Mouse (Mus musculus) neural tube, embryonic 14.5 days (tissue): Measurements from ENCODE around the gene Muc3. TPM values are rescaled to one million over a fixed set of nuclear protein-coding genes. Genes with fewer than 3 reads are reported as not detected.

Experiments used
- ATAC-seq: fragments of 200-750 bp; cut with Nextera tagmentation; 2 replicates; pipeline ENCODE4 v1.8.0; 2017; ENCODE audit warnings: low read depth, mild to moderate bottlenecking, moderate TSS enrichment, moderate library complexity
- H3K27ac ChIP-seq: fragments of 300-500 bp; sonication (generic); 2 replicates; pipeline ENCODE4 v1.5.1; 2014; ENCODE audit warnings: low read depth, mild to moderate bottlenecking, control low read depth, low read length, moderate library complexity, mixed read lengths
- H3K27me3 ChIP-seq: fragments of 300-500 bp; sonication (generic); 2 replicates; pipeline ENCODE4 v1.6.1; 2014; ENCODE audit warnings: low read length; ENCODE audit not compliant: control insufficient read depth, insufficient read depth
- H3K36me3 ChIP-seq: fragments of 300-500 bp; sonication (generic); 2 replicates; pipeline ENCODE4 v1.6.1; 2014; ENCODE audit warnings: low read length, mixed read lengths; ENCODE audit not compliant: control insufficient read depth, insufficient read depth
- H3K4me1 ChIP-seq: fragments of 300-500 bp; sonication (generic); 2 replicates; pipeline ENCODE4 v1.6.1; 2014; ENCODE audit warnings: low read length; ENCODE audit not compliant: control insufficient read depth, insufficient read depth
- H3K4me2 ChIP-seq: fragments of 300-500 bp; sonication (generic); 2 replicates; pipeline ENCODE4 v1.6.1; 2014; ENCODE audit warnings: mild to moderate bottlenecking, low read depth, low read length, control low read depth
- H3K4me3 ChIP-seq: fragments of 300-500 bp; sonication (generic); 2 replicates; pipeline ENCODE4 v1.5.1; 2014; ENCODE audit warnings: low read depth, low read length, control low read depth, mixed read lengths
- H3K9ac ChIP-seq: fragments of 300-500 bp; sonication (generic); replicated peaks from 2 replicates; pipeline ENCODE4 v1.6.1; 2014; ENCODE audit warnings: low read depth, mild to moderate bottlenecking, control low read depth, low read length, mixed read lengths
- H3K9me3 ChIP-seq: fragments of 300-500 bp; sonication (generic); 2 replicates; pipeline ENCODE4 v1.6.1; 2016; ENCODE audit warnings: low read length; ENCODE audit not compliant: control insufficient read depth
- WGBS: fragments of 180-500 bp; shearing (Covaris S2); extraction: QIAGEN DNeasy Blood & Tissue Kit; methylation state at CpG from one replicate; pipeline ENCODE4 v1.1.7; 2014; 5-methylcytosine and 5-hydroxymethylcytosine counted together
- polyA plus RNA-seq: library from polyadenylated mRNA; unstranded; fragments of >200 nt; fragmentation: Nextera tagmentation; extraction: Ambion mirVana; gene quantifications from 2 replicates; pipeline ENCODE4 v1.2.1, GENCODE M21; 2014

Muc3 gene
- polyA plus RNA-seq, 1 experiment from 2014 or later = not detected

DNA sequence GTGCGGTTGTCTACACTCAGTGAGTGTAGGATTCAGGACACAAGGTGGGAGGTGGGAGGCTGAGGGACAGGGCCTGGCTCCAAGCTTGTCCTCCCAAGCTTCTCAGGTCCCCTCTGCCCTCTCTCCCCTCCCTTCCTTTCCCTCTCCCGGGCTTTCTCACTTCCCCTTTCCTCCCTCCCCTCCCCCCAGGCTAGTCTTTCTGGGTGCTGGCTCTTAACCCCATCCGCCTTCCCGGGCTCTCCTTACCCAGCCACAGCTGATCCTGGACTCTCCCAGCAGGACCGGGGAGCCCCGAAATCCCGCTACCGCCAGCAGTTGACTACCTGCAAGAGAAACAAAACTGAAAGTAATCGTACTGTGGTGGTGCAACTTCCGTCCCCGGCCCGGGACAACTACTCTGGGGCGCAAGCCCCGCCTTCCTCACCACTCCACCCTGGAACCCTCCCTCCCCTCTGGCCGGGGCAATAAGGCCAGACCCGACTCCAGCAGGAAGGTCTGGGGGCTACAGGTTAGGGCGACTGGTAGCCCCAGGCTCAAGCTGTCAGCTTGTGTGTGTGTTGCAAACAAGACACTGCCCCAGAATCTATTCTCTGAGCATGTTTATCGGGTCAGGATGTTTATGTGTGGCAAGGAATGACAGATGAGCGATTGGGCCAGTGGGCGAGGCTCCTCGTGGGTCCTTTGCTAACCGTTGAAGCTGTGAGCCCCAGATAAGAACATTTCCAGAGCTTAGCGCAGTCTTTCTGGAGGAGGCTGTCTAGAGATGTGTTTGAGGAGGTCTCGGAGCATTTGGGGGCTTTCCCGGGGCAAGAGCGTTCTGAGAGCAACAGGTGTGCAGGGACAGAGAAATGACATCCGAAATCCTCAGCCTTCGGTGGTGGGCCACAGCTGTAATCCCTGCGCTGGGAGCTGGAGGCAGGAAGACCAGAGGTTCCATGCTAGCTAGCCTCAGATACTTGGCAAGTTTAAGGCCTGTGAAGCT is 33.0 kb downstream of the Muc3 start, which contains the start of gene Trim56:
Gene Trim56 (minus strand): TSS at position 344 of the 982 bp plus-strand sequence.
- Histone ChIP-seq H3K27me3 (no peaks in the 10 kb centered on the region), H3K9me3 (no peaks in the 10 kb centered on the region), H3K4me1 (no peaks in the 10 kb centered on the region), H3K4me2 (peak within 1 kb of the TSS; percentile 48), H3K27ac (no peak within 1 kb of the TSS), H3K4me3 (peak within 1 kb of the TSS; percentile 32), H3K9ac (peak within 1 kb of the TSS; percentile 48; the same call in 1 of the 2 replicates), H3K36me3 (no peaks in the 10 kb centered on the region)
- WGBS = 12% methylated on average over 29 of the region's 29 CpGs
- peak; percentile 24; the same call in 1 of the 2 replicates for ATAC-seq

DNA sequence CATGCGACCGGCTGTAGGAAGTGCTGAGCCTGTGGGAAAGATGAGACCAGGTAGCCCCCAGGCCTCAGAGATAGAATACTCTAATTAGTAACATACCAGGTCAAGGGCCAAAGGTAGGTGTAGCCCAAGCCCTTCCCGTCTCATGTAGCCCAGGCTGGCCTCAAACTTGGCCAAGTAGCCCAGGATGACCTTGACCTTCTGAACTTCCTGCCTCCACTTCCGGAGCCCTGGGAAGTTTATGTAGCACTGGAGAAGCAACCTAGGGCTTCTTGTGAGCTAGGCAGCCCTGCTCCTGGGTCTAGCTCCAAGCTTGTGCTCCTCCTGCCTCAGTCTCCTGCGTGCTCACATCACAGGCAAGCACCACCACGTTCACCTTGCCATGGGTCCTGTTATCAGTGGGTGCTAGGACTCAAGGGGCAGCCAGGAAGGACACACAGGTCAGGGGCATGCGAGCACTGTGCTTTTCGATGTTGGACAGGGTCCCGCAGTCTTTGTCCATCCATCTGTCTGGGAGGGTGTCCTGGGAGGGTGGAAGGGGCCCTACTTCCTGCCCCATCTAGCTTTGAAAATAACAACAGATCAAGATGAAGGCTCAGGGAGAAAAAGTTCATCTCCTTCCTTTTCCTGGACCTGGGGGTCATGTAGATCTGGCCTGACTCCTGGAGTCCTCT is 34.1 kb downstream of the Muc3 start:
- no peak overlapping the region for H3K9ac ChIP-seq
- no peaks in the 10 kb centered on the region for H3K4me1 ChIP-seq
- H3K27me3 ChIP-seq = no peaks in the 10 kb centered on the region
- H3K9me3 ChIP-seq = no peaks in the 10 kb centered on the region
- no peak for ATAC-seq
- no peak overlapping the region for H3K27ac ChIP-seq
- peak overlapping the region; percentile 32; the same call in 1 of the 2 replicates for H3K4me3 ChIP-seq
- 90% methylated on average over 9 of the region's 9 CpGs for WGBS
- H3K36me3 ChIP-seq = no peaks in the 10 kb centered on the region
- peak overlapping the region; percentile 48; the same call in 1 of the 2 replicates for H3K4me2 ChIP-seq

DNA sequence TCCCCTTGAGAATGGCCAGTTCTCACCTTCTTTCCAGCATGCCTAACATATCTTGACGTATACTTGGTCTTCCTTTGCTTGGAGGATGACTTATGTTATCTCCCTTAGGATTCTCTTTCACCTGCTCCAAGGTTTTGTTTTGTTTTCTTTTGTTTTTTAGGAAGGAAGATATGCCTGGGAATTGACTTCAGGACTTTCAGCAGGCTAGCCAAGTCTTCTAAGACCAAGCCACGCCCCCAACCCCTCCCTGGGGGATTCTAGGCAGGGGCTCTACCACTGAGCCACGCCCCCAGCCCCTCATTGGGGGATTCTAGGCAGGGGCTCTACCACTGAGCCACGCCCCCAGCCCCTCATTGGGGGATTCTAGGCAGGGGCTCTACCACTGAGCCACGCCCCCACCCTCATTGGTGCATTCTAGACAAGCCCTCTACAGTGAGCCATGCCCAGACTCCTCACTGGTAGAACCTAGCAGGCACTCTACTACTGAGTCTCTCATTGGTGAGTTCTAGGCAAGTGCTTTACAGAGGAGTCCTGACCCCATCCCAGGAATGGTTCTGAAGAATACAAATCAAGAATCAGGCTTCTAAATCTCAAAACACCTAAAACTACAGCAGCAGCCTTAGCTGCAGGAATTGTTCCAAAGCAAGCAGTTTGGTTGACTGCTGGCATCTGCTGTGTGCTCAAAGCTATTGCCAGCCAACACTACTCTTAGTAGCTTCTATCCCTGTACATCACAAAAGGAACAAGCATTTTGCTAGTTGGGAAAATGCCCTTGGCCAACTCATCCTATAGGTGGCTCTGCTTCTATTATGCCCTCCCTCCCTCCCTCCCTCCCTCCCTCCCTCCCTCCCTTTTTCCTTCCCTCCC is 37.3 kb downstream of the Muc3 start:
- no peak overlapping the region for H3K27ac ChIP-seq
- no peaks in the 10 kb centered on the region for H3K36me3 ChIP-seq
- WGBS = 81% methylated on average over 5 of the region's 5 CpGs
- H3K9ac ChIP-seq = no peak overlapping the region
- ATAC-seq = no peak
- no peak overlapping the region for H3K4me3 ChIP-seq
- H3K4me2 ChIP-seq = no peak overlapping the region
- H3K4me1 ChIP-seq = no peaks in the 10 kb centered on the region
- H3K27me3 ChIP-seq = no peaks in the 10 kb centered on the region
- no peaks in the 10 kb centered on the region for H3K9me3 ChIP-seq

DNA sequence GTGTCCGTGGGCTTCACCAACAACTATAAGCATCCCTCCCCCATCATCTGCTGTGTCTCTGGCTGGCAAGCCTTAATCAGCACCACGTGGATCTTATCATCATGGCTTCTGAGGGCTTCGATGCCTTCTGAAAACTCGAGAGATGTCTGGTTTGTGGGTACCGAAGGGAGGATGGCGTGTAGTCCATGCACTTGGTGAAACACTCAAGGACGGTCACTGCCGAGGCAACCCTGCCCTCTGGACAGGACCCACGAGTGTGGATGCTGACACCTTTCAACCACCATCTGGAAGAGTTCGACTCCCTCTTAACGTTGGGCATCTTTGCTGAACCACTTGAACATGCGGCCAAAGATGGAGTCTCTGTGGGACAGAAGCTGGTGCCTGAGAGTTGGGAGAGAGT is 38.3 kb downstream of the Muc3 start:
- Histone ChIP-seq H3K27ac (no peak overlapping the region), H3K4me2 (no peak overlapping the region), H3K27me3 (no peaks in the 10 kb centered on the region), H3K4me3 (no peak overlapping the region), H3K9ac (no peak overlapping the region), H3K4me1 (no peaks in the 10 kb centered on the region), H3K9me3 (no peaks in the 10 kb centered on the region), H3K36me3 (no peaks in the 10 kb centered on the region)
- WGBS = 96% methylated on average over 12 of the region's 12 CpGs
- no peak for ATAC-seq

DNA sequence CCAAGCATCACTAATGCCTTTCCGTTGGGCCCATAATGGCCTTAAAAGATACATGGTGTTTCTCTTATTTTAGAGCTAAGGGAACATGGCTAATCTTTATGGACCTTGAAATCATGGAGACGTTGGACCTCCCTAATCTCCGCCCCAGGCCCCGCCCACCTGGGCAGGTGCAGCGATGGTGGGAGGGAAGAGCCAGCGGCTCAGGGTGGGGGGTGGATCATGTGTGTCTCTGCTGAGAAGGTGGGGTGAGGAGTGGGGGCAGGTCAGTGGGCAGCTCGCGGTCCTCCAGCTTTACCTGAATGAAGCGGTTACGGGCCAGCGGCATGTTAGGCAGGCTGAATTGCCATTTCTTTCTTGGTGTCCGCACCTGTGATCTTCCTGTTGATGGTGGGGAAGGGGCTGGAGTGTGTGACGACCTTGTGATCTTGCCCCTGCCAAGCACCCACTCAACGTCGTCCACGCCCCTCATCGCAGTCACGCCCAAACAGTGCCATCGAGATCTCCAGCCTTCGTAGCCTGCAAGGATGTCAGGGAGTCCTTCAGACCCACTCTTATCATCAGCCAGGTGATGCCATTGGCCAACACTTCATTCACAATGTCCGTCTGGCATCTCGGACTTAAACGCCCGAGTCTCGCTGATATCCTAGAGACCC is 39.1 kb downstream of the Muc3 start:
- H3K9ac ChIP-seq = no peak overlapping the region
- ATAC-seq = no peak
- no peaks in the 10 kb centered on the region for H3K9me3 ChIP-seq
- H3K4me1 ChIP-seq = no peaks in the 10 kb centered on the region
- no peak overlapping the region for H3K4me2 ChIP-seq
- H3K4me3 ChIP-seq = no peak overlapping the region
- no peaks in the 10 kb centered on the region for H3K27me3 ChIP-seq
- 63% methylated on average over 25 of the region's 25 CpGs for WGBS
- no peaks in the 10 kb centered on the region for H3K36me3 ChIP-seq
- no peak overlapping the region for H3K27ac ChIP-seq

DNA sequence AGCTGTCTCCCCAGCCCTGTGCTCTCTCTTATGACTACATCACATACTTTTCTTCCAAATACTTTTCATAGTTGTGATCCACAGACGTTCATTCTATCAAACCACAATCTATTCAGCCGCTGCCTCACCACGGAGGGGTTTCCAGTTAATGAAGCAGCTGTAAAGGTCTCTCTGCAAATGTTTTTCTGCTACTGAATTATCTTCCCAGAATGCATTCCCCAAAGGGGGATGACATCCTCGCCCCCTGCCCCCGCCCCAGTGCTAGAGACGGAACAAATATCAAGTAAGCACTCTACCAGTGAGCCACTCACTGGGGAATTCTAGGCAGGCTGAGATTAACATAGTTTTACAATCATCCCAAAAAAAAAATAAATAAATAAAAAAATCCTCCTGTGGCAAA is 41.0 kb downstream of the Muc3 start:
- ATAC-seq = no peak

DNA sequence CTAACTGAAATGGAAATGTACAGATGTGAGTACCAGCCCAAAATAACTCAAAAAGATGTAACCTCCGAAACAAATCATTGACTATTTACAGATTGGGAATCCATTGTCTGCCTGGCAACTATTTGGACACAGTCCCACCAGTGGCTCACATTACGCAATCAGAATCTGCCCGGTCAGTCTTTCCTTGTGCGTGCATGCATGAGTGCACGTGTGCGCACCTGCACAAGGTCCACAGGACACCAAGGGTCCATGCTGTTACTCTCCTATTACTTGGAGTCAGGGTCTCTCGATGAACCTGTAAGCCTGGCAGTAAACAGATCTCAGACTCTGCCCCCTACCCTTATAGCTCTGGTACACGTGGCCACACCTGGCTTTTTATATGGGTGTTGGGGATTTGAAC is 41.5 kb downstream of the Muc3 start:
- WGBS = 83% methylated on average over 8 of the region's 8 CpGs
- no peak for ATAC-seq
- no peak overlapping the region for H3K9ac ChIP-seq
- H3K4me1 ChIP-seq = no peaks in the 10 kb centered on the region
- no peak overlapping the region for H3K4me2 ChIP-seq
- no peaks in the 10 kb centered on the region for H3K36me3 ChIP-seq
- H3K27me3 ChIP-seq = no peaks in the 10 kb centered on the region
- H3K9me3 ChIP-seq = no peaks in the 10 kb centered on the region
- H3K4me3 ChIP-seq = no peak overlapping the region
- H3K27ac ChIP-seq = no peak overlapping the region

More for the DNA sequence above, 41.0 kb downstream of the Muc3 start:
- Histone ChIP-seq H3K27ac (no peak overlapping the region), H3K36me3 (no peaks in the 10 kb centered on the region), H3K4me2 (no peak overlapping the region), H3K9me3 (no peaks in the 10 kb centered on the region), H3K4me1 (no peaks in the 10 kb centered on the region), H3K4me3 (no peak overlapping the region), H3K27me3 (no peaks in the 10 kb centered on the region), H3K9ac (no peak overlapping the region)
- 61% methylated on average over 6 of the region's 6 CpGs for WGBS

DNA sequence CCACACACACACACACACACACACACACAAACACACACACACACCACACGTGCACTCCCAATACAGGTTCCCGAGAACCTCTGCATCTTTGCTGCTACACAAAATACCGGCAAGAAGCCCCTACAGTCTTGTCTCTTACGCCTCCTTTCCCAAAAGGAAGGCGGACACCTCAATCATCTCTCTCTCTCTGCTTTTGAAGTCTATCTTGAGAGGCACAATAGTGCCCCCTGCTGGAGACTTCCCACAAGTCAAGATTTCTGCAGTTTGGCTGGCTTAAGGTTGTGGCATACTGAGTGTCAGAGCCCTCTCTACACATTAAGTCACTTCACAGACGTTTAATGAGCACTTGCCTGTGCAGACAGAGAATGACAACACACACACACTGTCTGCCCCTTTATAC is 42.1 kb downstream of the Muc3 start:
- Histone ChIP-seq H3K9ac (no peak overlapping the region), H3K4me1 (no peaks in the 10 kb centered on the region), H3K4me2 (peak overlapping the region; percentile 12; the same call in 1 of the 2 replicates), H3K9me3 (no peaks in the 10 kb centered on the region), H3K27ac (no peak overlapping the region), H3K27me3 (no peaks in the 10 kb centered on the region), H3K4me3 (no peak overlapping the region), H3K36me3 (no peaks in the 10 kb centered on the region)
- no peak for ATAC-seq
- 12% methylated on average over 6 of the region's 6 CpGs for WGBS
